Comparison of ENCODE assay signal across 8 mouse cellular contexts in the genomic region with DNA sequence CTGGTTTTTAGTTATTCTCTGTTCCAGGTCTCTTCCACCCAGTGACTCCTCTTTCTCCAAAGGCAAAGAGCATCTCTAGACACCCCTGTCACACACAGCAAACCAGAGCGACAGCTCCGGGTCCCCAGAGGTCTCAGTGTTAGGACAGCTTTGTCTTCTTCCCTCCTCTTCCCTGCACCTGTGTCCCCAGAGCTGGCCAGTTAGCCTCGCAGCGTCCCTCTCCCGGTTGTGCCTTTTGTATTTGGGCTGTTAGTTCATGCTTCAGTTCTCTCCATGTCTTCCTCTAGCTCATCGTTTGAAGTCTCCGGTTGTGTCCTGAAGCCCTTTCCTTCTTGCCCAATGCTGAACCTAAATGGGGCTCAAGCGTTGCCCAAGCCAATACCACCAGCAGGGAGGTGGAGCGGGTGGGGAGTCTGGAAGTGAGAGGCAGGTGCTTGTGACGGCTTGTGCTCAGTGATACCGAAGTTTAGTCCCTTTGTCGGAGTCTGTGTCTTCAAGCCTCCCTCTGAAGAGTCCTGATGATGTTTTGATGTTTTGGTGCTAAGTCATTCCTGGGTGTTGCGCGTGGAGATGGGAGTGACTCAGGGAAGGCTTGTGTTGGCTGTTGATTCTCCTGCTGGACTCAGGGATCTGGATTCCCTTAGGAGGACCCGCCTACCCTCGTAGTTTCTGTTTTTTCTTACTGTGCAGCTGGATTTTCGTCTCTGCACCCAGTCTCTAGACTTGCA. TPM values are rescaled to one million over a fixed set of nuclear protein-coding genes. Genes with fewer than 3 reads are reported as not detected.
DNase-seq lines count a peak whose midpoint lies in the region; ATAC-seq and TF ChIP-seq lines count a peak whose summit lies in the region.

No protein-coding gene starts in this region.

- peak overlapping the region; percentile 79 for H3K9ac ChIP-seq in heart, embryonic 11.5 days (ENCODE audit: low read depth, low read length)
- peak overlapping the region; percentile 85 for H3K9ac ChIP-seq in kidney, embryonic 16.5 days (replicated peaks; ENCODE audit: low read length)
- H3K9ac ChIP-seq in lung, postnatal 0 days (replicated peaks; ENCODE audit: low read depth): peak overlapping the region; percentile 68

- TF ChIP-seq EP300 in lung, postnatal 0 days (IDR thresholded peaks at IDR 0.05): no peak

- ATAC-seq in heart, embryonic 11.5 days (replicated peaks; ENCODE audit: insufficient number of reproducible peaks, low FRiP score, low TSS enrichment): 0 out of 2 replicates have a peak, but pooled peaks have one; percentile 22
- ATAC-seq in kidney, embryonic 16.5 days (ENCODE audit: low FRiP score, low TSS enrichment): peak; percentile 47
- ATAC-seq in lung, postnatal 0 days: peak; percentile 2; the same call in 1 of the 2 replicates

- WGBS in cerebellum, adult 2 months: under 1% methylated on average over 17 of the region's 17 CpGs
- 6% methylated on average over 17 of the region's 17 CpGs for WGBS in heart, embryonic 11.5 days (ENCODE audit: insufficient replicate concordance)
- 4% methylated on average over 17 of the region's 17 CpGs for WGBS in kidney, embryonic 16.5 days
- WGBS in lung, postnatal 0 days: 5% methylated on average over 17 of the region's 17 CpGs

- H3K4me3 ChIP-seq in cerebellum, adult 2 months (replicated peaks; ENCODE audit: insufficient read depth, low read depth, low read length): peak overlapping the region; percentile 64
- H3K4me3 ChIP-seq in heart, embryonic 11.5 days (ENCODE audit: low read depth, low read length): peak overlapping the region; percentile 61
- H3K4me3 ChIP-seq in kidney, embryonic 16.5 days (ENCODE audit: low read length): peak overlapping the region; percentile 76
- peak overlapping the region; percentile 73 for H3K4me3 ChIP-seq in lung, postnatal 0 days (ENCODE audit: low read depth, low read length)

- H3K27me3 ChIP-seq in cerebellum, adult 2 months (ENCODE audit: control insufficient read depth, insufficient read depth, low read length): no peaks in the 10 kb centered on the region
- no peaks in the 10 kb centered on the region for H3K27me3 ChIP-seq in heart, embryonic 11.5 days (ENCODE audit: control insufficient read depth, insufficient read depth, low read length)
- H3K27me3 ChIP-seq in kidney, embryonic 16.5 days (ENCODE audit: insufficient read depth, low read length): no peaks in the 10 kb centered on the region
- no peaks in the 10 kb centered on the region for H3K27me3 ChIP-seq in lung, postnatal 0 days (replicated peaks; ENCODE audit: insufficient read depth, low read length)

- TF ChIP-seq POLR2A in cerebellum, adult 2 months (IDR thresholded peaks at IDR 0.05; ENCODE audit: borderline replicate concordance, insufficient read depth, low read length): no peak

- 0 out of 2 replicates have a peak, but pooled peaks cover 4% of the 10 kb centered on the region for H3K4me1 ChIP-seq in cerebellum, adult 2 months (ENCODE audit: control insufficient read depth, insufficient read depth, low read length)
- H3K4me1 ChIP-seq in heart, embryonic 11.5 days (ENCODE audit: control insufficient read depth, insufficient read depth, low read length): peaks cover 6% of the 10 kb centered on the region; the same call in 1 of the 2 replicates
- H3K4me1 ChIP-seq in kidney, embryonic 16.5 days (ENCODE audit: insufficient read depth, low read length): peaks cover 14% of the 10 kb centered on the region
- H3K4me1 ChIP-seq in lung, postnatal 0 days (ENCODE audit: insufficient read depth, low read depth, low read length): no peaks in the 10 kb centered on the region

- no peaks in the 10 kb centered on the region for H3K9me3 ChIP-seq in heart, embryonic 11.5 days (replicated peaks; ENCODE audit: control insufficient read depth, low read length)
- no peaks in the 10 kb centered on the region for H3K9me3 ChIP-seq in kidney, embryonic 16.5 days (ENCODE audit: low read length)
- H3K9me3 ChIP-seq in lung, postnatal 0 days (ENCODE audit: low read length): no peaks in the 10 kb centered on the region

- peak overlapping the region; percentile 96 for H3K4me2 ChIP-seq in heart, embryonic 11.5 days
- peak overlapping the region; percentile 88 for H3K4me2 ChIP-seq in kidney, embryonic 16.5 days (replicated peaks; ENCODE audit: low read depth, low read length)
- peak overlapping the region; percentile 70 for H3K4me2 ChIP-seq in lung, postnatal 0 days (replicated peaks; ENCODE audit: low read depth, low read length)

- H3K36me3 ChIP-seq in heart, embryonic 11.5 days (ENCODE audit: control insufficient read depth, insufficient read depth, low read length): no peaks in the 10 kb centered on the region
- no peaks in the 10 kb centered on the region for H3K36me3 ChIP-seq in kidney, embryonic 16.5 days (ENCODE audit: insufficient read depth, low read length)
- no peaks in the 10 kb centered on the region for H3K36me3 ChIP-seq in lung, postnatal 0 days (ENCODE audit: insufficient read depth, low read length)

- H3K27ac ChIP-seq in cerebellum, adult 2 months (ENCODE audit: insufficient read depth, low read length): peak overlapping the region; percentile 57
- peak overlapping the region; percentile 36; the same call in 1 of the 2 replicates for H3K27ac ChIP-seq in heart, embryonic 11.5 days (ENCODE audit: low read depth, low read length)
- peak overlapping the region; percentile 81 for H3K27ac ChIP-seq in kidney, embryonic 16.5 days (ENCODE audit: low read length)
- peak overlapping the region; percentile 71 for H3K27ac ChIP-seq in lung, postnatal 0 days (ENCODE audit: low read length)

- TF ChIP-seq CTCF in cerebellum, adult 2 months (IDR thresholded peaks at IDR 0.05; ENCODE audit: borderline replicate concordance, insufficient read depth, low read depth, low read length): no peak
- no peak for TF ChIP-seq CTCF in lung, postnatal 0 days (IDR thresholded peaks at IDR 0.05)

- DNase-seq in frontal cortex, postnatal 36 days (ENCODE audit: low spot score in 2 of 2): peak; percentile 24 to 27
- DNase-seq in frontal cortex, postnatal 25 days (ENCODE audit: low spot score in 2 of 2): no peak
- DNase-seq in CD8-positive naive resting alpha-beta T cell, adult 2 months (ENCODE audit: low read depth in 2 of 2, low spot score in 2 of 2): peak; percentile 2 to 7
- peak in 1 of 2 experiments; percentile 25 for DNase-seq in cerebellum, adult 2 months
- peak; percentile 57 for DNase-seq in lung, postnatal 0 days (ENCODE audit: low spot score)
- peak; percentile 28 for DNase-seq in skeletal muscle tissue, adult 2 months (ENCODE audit: low read depth, low spot score)

RNA-seq across cellular contexts. Expression of a gene that starts 0.8 kb away (rescaled TPM):
- polyA plus RNA-seq in cerebellum, adult 2 months (2012; rRNA removed): 8.4 and 9.0 TPM in 2 replicates
- polyA plus RNA-seq in heart, embryonic 11.5 days (2014; fragmentation: Nextera tagmentation; extraction: Ambion mirVana): 7.1 and 8.2 TPM in 2 replicates
- 15.7 and 23.2 TPM in 2 replicates for polyA plus RNA-seq in kidney, embryonic 16.5 days (2015; fragmentation: Nextera tagmentation; extraction: Ambion mirVana)
- polyA plus RNA-seq in lung, postnatal 0 days (2015; fragmentation: Nextera tagmentation; extraction: Ambion mirVana): 10.0 and 10.5 TPM in 2 replicates

RNA-seq across cellular contexts. Expression of a gene that starts 9.9 kb away (rescaled TPM):
- 0.14 and 0.46 TPM in 2 replicates for polyA plus RNA-seq in cerebellum, adult 2 months (2012; rRNA removed)
- not detected in 2 replicates for polyA plus RNA-seq in heart, embryonic 11.5 days (2014; fragmentation: Nextera tagmentation; extraction: Ambion mirVana)
- not detected in 2 replicates for polyA plus RNA-seq in kidney, embryonic 16.5 days (2015; fragmentation: Nextera tagmentation; extraction: Ambion mirVana)
- not detected in 2 replicates for polyA plus RNA-seq in lung, postnatal 0 days (2015; fragmentation: Nextera tagmentation; extraction: Ambion mirVana)

Comparison
In these comparisons a context has a peak if more than half of its experiments do, and no peak if none do; other contexts are left out.
1. DNase-seq: peak in frontal cortex, postnatal 36 days (2 of 2), CD8-positive naive resting alpha-beta T cell, adult 2 months (2 of 2), lung, postnatal 0 days (single experiment) and skeletal muscle tissue, adult 2 months (single experiment); none in frontal cortex, postnatal 25 days (0 of 2).
2. Peak in every context shown above with its lines, with median percentiles within 50 percentile points of each other: H3K27ac ChIP-seq, H3K4me3 ChIP-seq, ATAC-seq, H3K4me2 ChIP-seq and H3K9ac ChIP-seq.